Mouse (Mus musculus) cortical plate, adult 2 months (tissue): Measurements from ENCODE around the gene Ube2h.

Source experiments
- CTCF ChIP-seq: fragments of 200-500 bp; IDR thresholded peaks from 2 replicates; pipeline ENCODE4 v1.5.1; 2011; ENCODE audit warnings: mild to moderate bottlenecking, control low read depth, low read length; ENCODE audit not compliant: insufficient read depth; ENCODE audit errors: extremely low read depth
- POLR2A ChIP-seq: fragments of 200-500 bp; IDR thresholded peaks from 2 replicates; pipeline ENCODE4 v1.6.1; 2011; ENCODE audit warnings: mild to moderate bottlenecking, low read length, control low read depth; ENCODE audit not compliant: insufficient read depth; ENCODE audit errors: extremely low read depth

DNA sequence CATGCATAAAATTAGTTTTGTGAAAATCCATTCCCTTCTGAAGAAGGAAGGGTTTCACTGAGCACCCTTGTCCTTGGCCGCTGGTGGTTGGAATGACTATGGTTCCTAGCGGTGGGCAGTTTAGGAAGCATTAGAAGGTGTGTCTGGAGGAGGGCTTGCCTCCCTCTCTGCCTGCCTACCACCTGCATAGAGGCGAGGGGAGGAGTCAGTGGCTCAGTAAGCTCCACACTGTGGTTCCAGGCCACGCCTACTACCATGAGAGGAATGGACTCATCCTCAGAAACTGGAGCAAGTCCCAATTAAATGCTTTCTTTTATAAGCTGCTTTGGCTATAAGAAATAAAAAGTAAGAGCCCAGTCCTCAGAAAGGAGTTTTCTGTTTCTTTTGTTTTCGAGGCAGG, 76.0 kb downstream of the Ube2h start:
- TF ChIP-seq CTCF: no peak
- no peak for TF ChIP-seq POLR2A
